Mouse (Mus musculus): ENCODE data around the gene Sucnr1. TPM values are rescaled to one million over a fixed set of nuclear protein-coding genes. Genes with fewer than 3 reads are reported as not detected.
"Not testable (repeated sequence)": the region's sequence is repeated elsewhere in the genome, so short reads cannot be mapped to it uniquely, and the experiment has no call there.

The Sucnr1 gene
- polyA plus RNA-seq, 1 experiment from 2014 or later, result not detected

GRCm38 (mm10) chr3:60082746-60083145 lies 1.1 kb downstream of the Sucnr1 start:
- Histone ChIP-seq H3K27ac (ENCODE audit: low read depth, low read length) (no peak overlapping the region), H3K9me3 (ENCODE audit: control insufficient read depth, low read length) (no peaks in the 10 kb centered on the region), H3K36me3 (ENCODE audit: control insufficient read depth, insufficient read depth, low read length) (no peaks in the 10 kb centered on the region), H3K4me1 (ENCODE audit: control insufficient read depth, insufficient read depth, low read depth, low read length) (no peaks in the 10 kb centered on the region), H3K27me3 (replicated peaks; ENCODE audit: control insufficient read depth, insufficient read depth, low read length) (no peaks in the 10 kb centered on the region), H3K9ac (ENCODE audit: low read depth, low read length) (no peak overlapping the region), H3K4me2 (ENCODE audit: low read length) (no peak overlapping the region), H3K4me3 (ENCODE audit: low read length) (no peak overlapping the region)
- WGBS, result 94% methylated on average over 3 of the region's 3 CpGs
- ATAC-seq, result no peak

- Histone ChIP-seq H3K9me3 (ENCODE audit: control insufficient read depth, low read length) (no peaks in the 10 kb centered on the region), H3K4me1 (ENCODE audit: control insufficient read depth, insufficient read depth, low read depth, low read length) (no peaks in the 10 kb centered on the region), H3K36me3 (ENCODE audit: control insufficient read depth, insufficient read depth, low read length) (no peaks in the 10 kb centered on the region), H3K9ac (ENCODE audit: low read depth, low read length) (no peak overlapping the region), H3K27ac (ENCODE audit: low read depth, low read length) (no peak overlapping the region), H3K27me3 (replicated peaks; ENCODE audit: control insufficient read depth, insufficient read depth, low read length) (no peaks in the 10 kb centered on the region), H3K4me2 (ENCODE audit: low read length) (no peak overlapping the region), H3K4me3 (ENCODE audit: low read length) (no peak overlapping the region)
- 96% methylated on average over 2 of the region's 2 CpGs for WGBS
- ATAC-seq, result no peak
These were observed 4.1 kb downstream of the Sucnr1 start for GRCm38 (mm10) chr3:60085729-60086128.

- Histone ChIP-seq H3K9me3 (ENCODE audit: control insufficient read depth, low read length) (no peaks in the 10 kb centered on the region), H3K36me3 (ENCODE audit: control insufficient read depth, insufficient read depth, low read length) (no peaks in the 10 kb centered on the region), H3K4me2 (ENCODE audit: low read length) (no peak overlapping the region), H3K27me3 (replicated peaks; ENCODE audit: control insufficient read depth, insufficient read depth, low read length) (no peaks in the 10 kb centered on the region), H3K9ac (ENCODE audit: low read depth, low read length) (no peak overlapping the region), H3K4me3 (ENCODE audit: low read length) (no peak overlapping the region), H3K4me1 (ENCODE audit: control insufficient read depth, insufficient read depth, low read depth, low read length) (no peaks in the 10 kb centered on the region), H3K27ac (ENCODE audit: low read depth, low read length) (no peak overlapping the region)
- ATAC-seq, result no peak
- 79% methylated on average over 8 of the region's 8 CpGs for WGBS
These were observed 9.7 kb downstream of the Sucnr1 start for GRCm38 (mm10) chr3:60091321-60091720.

- Histone ChIP-seq H3K36me3 (ENCODE audit: control insufficient read depth, insufficient read depth, low read length) (no peaks in the 10 kb centered on the region), H3K27ac (ENCODE audit: low read depth, low read length) (no peak overlapping the region), H3K27me3 (replicated peaks; ENCODE audit: control insufficient read depth, insufficient read depth, low read length) (no peaks in the 10 kb centered on the region), H3K9ac (ENCODE audit: low read depth, low read length) (no peak overlapping the region), H3K4me2 (ENCODE audit: low read length) (no peak overlapping the region), H3K4me3 (ENCODE audit: low read length) (no peak overlapping the region), H3K9me3 (ENCODE audit: control insufficient read depth, low read length) (no peaks in the 10 kb centered on the region), H3K4me1 (ENCODE audit: control insufficient read depth, insufficient read depth, low read depth, low read length) (no peaks in the 10 kb centered on the region)
- WGBS, result 84% methylated on average over 2 of the region's 2 CpGs
- ATAC-seq, result no peak
These were observed 12.9 kb downstream of the Sucnr1 start for GRCm38 (mm10) chr3:60094386-60095156.

- no peak for ATAC-seq
- 68% methylated on average over 3 of the region's 3 CpGs for WGBS
These were observed 15.3 kb downstream of the Sucnr1 start for GRCm38 (mm10) chr3:60096941-60097340.

DNA sequence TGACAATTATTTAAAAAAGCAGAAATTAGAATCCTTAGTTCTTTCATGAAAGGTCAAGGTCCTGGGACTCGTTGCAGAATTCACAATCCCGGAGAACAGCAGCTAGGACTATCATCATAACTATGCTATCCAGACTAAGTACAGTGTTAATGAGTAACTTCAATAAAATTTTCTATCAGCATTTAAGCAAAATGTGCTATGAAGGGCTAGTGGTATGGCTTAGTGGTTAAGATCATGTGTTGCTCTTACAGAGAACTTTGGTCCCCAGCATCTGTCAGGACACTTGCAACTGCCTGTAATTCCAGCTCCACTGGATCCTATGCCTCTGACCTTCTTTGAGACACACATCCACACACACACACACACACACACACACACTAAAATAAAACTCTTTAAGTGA lies 15.8 kb downstream of the Sucnr1 start:
- H3K4me1 ChIP-seq (ENCODE audit: control insufficient read depth, insufficient read depth, low read depth, low read length), result no peaks in the 10 kb centered on the region
- no peak for ATAC-seq
- H3K9ac ChIP-seq (ENCODE audit: low read depth, low read length), result no peak overlapping the region
- WGBS, result 87% methylated on average over 2 of the region's 2 CpGs
- no peaks in the 10 kb centered on the region for H3K36me3 ChIP-seq (ENCODE audit: control insufficient read depth, insufficient read depth, low read length)
- H3K9me3 ChIP-seq (ENCODE audit: control insufficient read depth, low read length), result no peaks in the 10 kb centered on the region
- H3K27me3 ChIP-seq (replicated peaks; ENCODE audit: control insufficient read depth, insufficient read depth, low read length), result no peaks in the 10 kb centered on the region
- H3K4me3 ChIP-seq (ENCODE audit: low read length), result no peak overlapping the region
- no peak overlapping the region for H3K4me2 ChIP-seq (ENCODE audit: low read length)
- no peak overlapping the region for H3K27ac ChIP-seq (ENCODE audit: low read depth, low read length)

More at GRCm38 (mm10) chr3:60096941-60097340, 15.3 kb downstream of the Sucnr1 start:
- Histone ChIP-seq H3K4me1 (ENCODE audit: control insufficient read depth, insufficient read depth, low read depth, low read length) (no peaks in the 10 kb centered on the region), H3K27me3 (replicated peaks; ENCODE audit: control insufficient read depth, insufficient read depth, low read length) (no peaks in the 10 kb centered on the region), H3K27ac (ENCODE audit: low read depth, low read length) (no peak overlapping the region), H3K4me2 (ENCODE audit: low read length) (no peak overlapping the region), H3K9ac (ENCODE audit: low read depth, low read length) (no peak overlapping the region), H3K4me3 (ENCODE audit: low read length) (no peak overlapping the region), H3K36me3 (ENCODE audit: control insufficient read depth, insufficient read depth, low read length) (no peaks in the 10 kb centered on the region), H3K9me3 (ENCODE audit: control insufficient read depth, low read length) (no peaks in the 10 kb centered on the region)

- Histone ChIP-seq H3K27ac (ENCODE audit: low read depth, low read length) (no peak overlapping the region), H3K9me3 (ENCODE audit: control insufficient read depth, low read length) (no peaks in the 10 kb centered on the region), H3K36me3 (ENCODE audit: control insufficient read depth, insufficient read depth, low read length) (no peaks in the 10 kb centered on the region), H3K27me3 (replicated peaks; ENCODE audit: control insufficient read depth, insufficient read depth, low read length) (no peaks in the 10 kb centered on the region), H3K9ac (ENCODE audit: low read depth, low read length) (no peak overlapping the region), H3K4me2 (ENCODE audit: low read length) (no peak overlapping the region), H3K4me1 (ENCODE audit: control insufficient read depth, insufficient read depth, low read depth, low read length) (no peaks in the 10 kb centered on the region), H3K4me3 (ENCODE audit: low read length) (no peak overlapping the region)
- no peak for ATAC-seq
- WGBS, result 88% methylated on average over 1 of the region's 1 CpGs
These were observed 16.9 kb downstream of the Sucnr1 start for GRCm38 (mm10) chr3:60098521-60098920.

DNA sequence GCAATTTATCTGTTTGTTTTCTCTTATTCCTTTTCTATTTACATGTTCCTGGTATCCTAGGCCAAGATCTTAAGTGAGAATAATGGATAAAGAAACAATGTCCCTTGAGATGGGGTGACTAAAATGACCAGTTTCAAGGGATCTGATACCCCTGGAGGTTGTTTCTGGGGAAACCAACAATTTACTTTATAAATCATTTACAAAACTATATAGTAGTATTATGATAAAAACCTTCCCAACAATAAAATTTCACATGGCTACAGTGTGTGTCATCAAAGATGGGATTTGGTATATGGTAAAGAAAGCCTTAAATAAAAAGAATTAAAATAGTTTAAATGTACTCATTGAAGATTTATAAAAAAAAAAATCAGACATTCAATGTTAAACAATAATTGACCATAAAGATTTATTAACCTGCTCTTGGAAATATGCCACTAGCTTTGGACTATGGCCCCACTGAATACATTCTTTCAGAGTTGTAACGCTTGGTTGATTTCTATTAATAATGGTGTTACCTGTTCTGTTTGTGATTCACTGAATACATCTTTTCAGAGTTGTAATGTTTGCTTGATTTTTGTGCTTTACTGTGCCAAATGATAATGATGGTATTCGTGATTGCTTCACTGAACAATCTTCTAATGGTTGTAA lies 22.9 kb downstream of the Sucnr1 start:
- H3K9ac ChIP-seq (ENCODE audit: low read depth, low read length), result no peak overlapping the region
- no peak for ATAC-seq
- H3K36me3 ChIP-seq (ENCODE audit: control insufficient read depth, insufficient read depth, low read length), result no peaks in the 10 kb centered on the region
- no peaks in the 10 kb centered on the region for H3K4me1 ChIP-seq (ENCODE audit: control insufficient read depth, insufficient read depth, low read depth, low read length)
- WGBS, result 79% methylated on average over 2 of the region's 2 CpGs
- H3K27me3 ChIP-seq (replicated peaks; ENCODE audit: control insufficient read depth, insufficient read depth, low read length), result no peaks in the 10 kb centered on the region
- H3K9me3 ChIP-seq (ENCODE audit: control insufficient read depth, low read length), result no peaks in the 10 kb centered on the region
- no peak overlapping the region for H3K4me3 ChIP-seq (ENCODE audit: low read length)
- no peak overlapping the region for H3K27ac ChIP-seq (ENCODE audit: low read depth, low read length)
- no peak overlapping the region for H3K4me2 ChIP-seq (ENCODE audit: low read length)

DNA sequence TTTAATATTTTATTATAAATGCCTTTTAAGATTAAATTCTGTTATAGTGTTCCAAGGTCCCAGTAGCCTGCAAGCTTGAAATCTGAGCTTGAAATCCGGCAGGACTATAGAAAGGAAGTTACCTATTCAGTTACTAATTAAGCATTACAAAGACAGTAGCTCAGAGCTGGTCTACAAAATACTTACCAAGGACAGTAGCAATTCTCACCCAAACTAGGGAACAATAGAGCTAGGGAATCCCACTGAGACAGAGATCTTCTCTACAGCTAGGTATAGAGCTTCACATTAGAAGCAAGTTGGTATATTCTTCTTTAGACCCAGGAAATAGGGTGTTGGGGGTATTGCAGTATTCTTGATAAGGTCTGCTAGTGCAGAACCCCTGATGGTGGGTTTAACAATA lies 24.8 kb downstream of the Sucnr1 start:
- H3K27ac ChIP-seq (ENCODE audit: low read depth, low read length); H3K4me3 ChIP-seq (ENCODE audit: low read length); H3K4me1 ChIP-seq (ENCODE audit: control insufficient read depth, insufficient read depth, low read depth, low read length); ATAC-seq; H3K27me3 ChIP-seq (replicated peaks; ENCODE audit: control insufficient read depth, insufficient read depth, low read length); H3K9me3 ChIP-seq (ENCODE audit: control insufficient read depth, low read length); H3K4me2 ChIP-seq (ENCODE audit: low read length); H3K9ac ChIP-seq (ENCODE audit: low read depth, low read length); H3K36me3 ChIP-seq (ENCODE audit: control insufficient read depth, insufficient read depth, low read length): not testable (repeated sequence)
- 62% methylated on average over 1 of the region's 1 CpGs for WGBS

All from hindbrain, embryonic 16.5 days (tissue).